Comparison of ENCODE assay signal across 8 mouse cellular contexts in genomic region chr2:32610610-32611229, GRCm38 (mm10). TPM values are rescaled to one million over a fixed set of nuclear protein-coding genes. Genes with fewer than 3 reads are reported as not detected.
DNase-seq lines count a peak whose midpoint lies in the region; ATAC-seq lines count a peak whose summit lies in the region.

No protein-coding gene starts in this region.

- peak overlapping the region; percentile 46 for H3K4me2 ChIP-seq in hindbrain, embryonic 15.5 days
- H3K4me2 ChIP-seq in liver, embryonic 15.5 days: peak overlapping the region; percentile 92

- no peak for ATAC-seq in hindbrain, embryonic 15.5 days (ENCODE audit: low FRiP score, low read depth)
- ATAC-seq in liver, embryonic 15.5 days (ENCODE audit: insufficient read depth): no peak

- H3K36me3 ChIP-seq in erythroblast, embryonic 14.5 days (ENCODE audit: control insufficient read depth): peaks cover 29% of the 10 kb centered on the region
- peaks cover 10% of the 10 kb centered on the region for H3K36me3 ChIP-seq in hindbrain, embryonic 15.5 days
- peaks cover 27% of the 10 kb centered on the region for H3K36me3 ChIP-seq in liver, embryonic 15.5 days (replicated peaks)

- 15% methylated on average over 23 of the region's 23 CpGs for WGBS in hindbrain, embryonic 15.5 days
- 16% methylated on average over 23 of the region's 23 CpGs for WGBS in liver, embryonic 15.5 days (ENCODE audit: insufficient replicate concordance)

- H3K27ac ChIP-seq in hindbrain, embryonic 15.5 days (replicated peaks): no peak overlapping the region
- H3K27ac ChIP-seq in liver, embryonic 15.5 days (replicated peaks): no peak overlapping the region

- DNase-seq in layer of hippocampus, postnatal 10 days (ENCODE audit: low spot score in 2 of 2): peak; percentile 51 to 71
- DNase-seq in layer of hippocampus, adult 9-10 months (ENCODE audit: low spot score): no peak
- peak; percentile 40 for DNase-seq in NIH3T3 (ENCODE audit: low read depth)
- DNase-seq in retina, postnatal 1 day: peak; percentile 68
- DNase-seq in urinary bladder, adult 18-20 months (ENCODE audit: low spot score in 2 of 2): no peak

- H3K4me1 ChIP-seq in erythroblast, embryonic 14.5 days (ENCODE audit: control insufficient read depth): peaks cover 65% of the 10 kb centered on the region
- peaks cover 28% of the 10 kb centered on the region for H3K4me1 ChIP-seq in hindbrain, embryonic 15.5 days (replicated peaks)
- H3K4me1 ChIP-seq in liver, embryonic 15.5 days (replicated peaks): peaks cover 65% of the 10 kb centered on the region

- H3K4me3 ChIP-seq in erythroblast, embryonic 14.5 days (replicated peaks): peak overlapping the region; percentile 55
- peak overlapping the region; percentile 28 for H3K4me3 ChIP-seq in hindbrain, embryonic 15.5 days
- peak overlapping the region; percentile 49 for H3K4me3 ChIP-seq in liver, embryonic 15.5 days (replicated peaks)

- H3K27me3 ChIP-seq in erythroblast, embryonic 14.5 days (ENCODE audit: control insufficient read depth): no peaks in the 10 kb centered on the region
- H3K27me3 ChIP-seq in hindbrain, embryonic 15.5 days: peaks cover 3% of the 10 kb centered on the region; the same call in 1 of the 2 replicates
- no peaks in the 10 kb centered on the region for H3K27me3 ChIP-seq in liver, embryonic 15.5 days

- H3K9ac ChIP-seq in hindbrain, embryonic 15.5 days: no peak overlapping the region
- peak overlapping the region; percentile 4; the same call in 1 of the 2 replicates for H3K9ac ChIP-seq in liver, embryonic 15.5 days

- 0 out of 2 replicates have a peak, but pooled peaks cover 2% of the 10 kb centered on the region for H3K9me3 ChIP-seq in erythroblast, embryonic 14.5 days (ENCODE audit: control insufficient read depth, low read length)
- H3K9me3 ChIP-seq in hindbrain, embryonic 15.5 days: no peaks in the 10 kb centered on the region
- no peaks in the 10 kb centered on the region for H3K9me3 ChIP-seq in liver, embryonic 15.5 days (replicated peaks)

RNA-seq across cellular contexts. Expression of gene Ak1, which starts 10.8 kb away (rescaled TPM):
- total RNA-seq in layer of hippocampus, postnatal 10 days (2021): 100 to 1,000 TPM; 109 TPM
- 0.08 TPM in 1 of 2 replicates, not detected in the other for polyA plus RNA-seq in erythroblast, embryonic 14.5 days (2012)
- 89.0 and 95.9 TPM in 2 replicates for polyA plus RNA-seq in hindbrain, embryonic 15.5 days (2015; fragmentation: Nextera tagmentation; extraction: Ambion mirVana)
- polyA plus RNA-seq in liver, embryonic 15.5 days (2015; fragmentation: Nextera tagmentation; extraction: Ambion mirVana): 4.7 and 6.6 TPM in 2 replicates

RNA-seq across cellular contexts. Expression of gene St6galnac6, which starts 11.2 kb away (rescaled TPM):
- total RNA-seq in layer of hippocampus, postnatal 10 days (2021): 100 to 1,000 TPM in 1 of 2 experiments, 10 to 100 TPM in 1; 99.1 to 104 TPM
- 0.52 and 0.89 TPM in 2 replicates for polyA plus RNA-seq in erythroblast, embryonic 14.5 days (2012)
- polyA plus RNA-seq in hindbrain, embryonic 15.5 days (2015; fragmentation: Nextera tagmentation; extraction: Ambion mirVana): 24.1 and 27.7 TPM in 2 replicates
- 11.6 and 11.7 TPM in 2 replicates for polyA plus RNA-seq in liver, embryonic 15.5 days (2015; fragmentation: Nextera tagmentation; extraction: Ambion mirVana)

RNA-seq across cellular contexts. Expression of gene St6galnac4, which starts 23.8 kb away (rescaled TPM):
- total RNA-seq in layer of hippocampus, postnatal 10 days (2021): 10 to 100 TPM; 41.9 to 47.1 TPM
- polyA plus RNA-seq in erythroblast, embryonic 14.5 days (2012): 0.21 and 0.30 TPM in 2 replicates
- polyA plus RNA-seq in hindbrain, embryonic 15.5 days (2015; fragmentation: Nextera tagmentation; extraction: Ambion mirVana): 41.2 and 41.9 TPM in 2 replicates
- 7.9 and 8.5 TPM in 2 replicates for polyA plus RNA-seq in liver, embryonic 15.5 days (2015; fragmentation: Nextera tagmentation; extraction: Ambion mirVana)

RNA-seq across cellular contexts. Expression of gene 9430097D07Rik, which starts 35.2 kb away (rescaled TPM):
- total RNA-seq in layer of hippocampus, postnatal 10 days (2021): under 1 TPM; 0.45 to 0.64 TPM
- polyA plus RNA-seq in erythroblast, embryonic 14.5 days (2012): not detected in 2 replicates
- 0.79 and 0.87 TPM in 2 replicates for polyA plus RNA-seq in hindbrain, embryonic 15.5 days (2015; fragmentation: Nextera tagmentation; extraction: Ambion mirVana)
- not detected in 2 replicates for polyA plus RNA-seq in liver, embryonic 15.5 days (2015; fragmentation: Nextera tagmentation; extraction: Ambion mirVana)

RNA-seq across cellular contexts. Expression of gene Eng, which starts 35.7 kb away (rescaled TPM):
- 10 to 100 TPM; 25.9 to 28.2 TPM for total RNA-seq in layer of hippocampus, postnatal 10 days (2021)
- 0.60 and 0.69 TPM in 2 replicates for polyA plus RNA-seq in erythroblast, embryonic 14.5 days (2012)
- 29.2 and 33.9 TPM in 2 replicates for polyA plus RNA-seq in hindbrain, embryonic 15.5 days (2015; fragmentation: Nextera tagmentation; extraction: Ambion mirVana)
- 23.5 and 29.5 TPM in 2 replicates for polyA plus RNA-seq in liver, embryonic 15.5 days (2015; fragmentation: Nextera tagmentation; extraction: Ambion mirVana)

Comparison
In these comparisons a context has a peak if more than half of its experiments do, and no peak if none do; other contexts are left out.
1. DNase-seq: peak in layer of hippocampus, postnatal 10 days (2 of 2), NIH3T3 (single experiment) and retina, postnatal 1 day (single experiment); none in layer of hippocampus, adult 9-10 months (single experiment) and urinary bladder, adult 18-20 months (0 of 2).
2. RNA of gene Ak1, which starts 10.8 kb away (polyA plus RNA-seq): 89.0 to 95.9 TPM in hindbrain, embryonic 15.5 days; 4.7 to 6.6 TPM in liver, embryonic 15.5 days and 0.08 TPM in erythroblast, embryonic 14.5 days; every median in the first group is over 10 times any median in the second.
3. Peak in every context shown above with its lines, with median percentiles within 50 percentile points of each other: H3K4me3 ChIP-seq.